23 mouse cellular contexts compared by ENCODE assay signal in the genomic region with DNA sequence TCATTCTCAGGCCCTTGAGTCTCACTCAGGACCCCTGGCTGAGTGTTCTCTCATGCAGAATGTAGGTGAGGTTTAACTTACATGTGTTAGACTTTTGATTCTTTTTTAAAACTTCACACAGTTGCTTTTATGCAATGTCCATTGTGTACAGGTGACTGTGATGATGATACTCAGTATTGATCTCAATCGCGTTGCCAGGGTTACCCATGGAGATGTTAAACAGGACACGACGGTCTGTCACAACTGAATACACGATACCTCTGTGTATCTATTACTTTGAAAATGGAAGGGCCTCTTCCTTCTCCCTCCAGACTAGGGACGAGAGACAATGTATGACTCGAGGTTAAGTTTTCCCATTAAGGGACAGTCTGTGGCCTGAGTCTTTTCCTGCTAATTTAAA.
DNase-seq lines count a peak whose midpoint lies in the region; ATAC-seq and TF ChIP-seq lines count a peak whose summit lies in the region.
"Had no signal": no experiment of that assay in that cellular context is flagged by ENCODE, and none has a peak within 500 bp of the region (broad histone marks: within the 10 kb centered on the region; RNA-seq: fewer than 3 reads in every experiment).

No protein-coding gene starts in this region.

- TF ChIP-seq CTCF in layer of hippocampus, adult 2 months (conservative IDR thresholded peaks at IDR 0.05) = no peak
- no peak for TF ChIP-seq CTCF in CH12.LX (conservative IDR thresholded peaks at IDR 0.05 in 1 of 2, IDR thresholded peaks at IDR 0.05 in 1 of 2; ENCODE audit: low read depth in 2 of 2, low read length in 2 of 2)

- in situ Hi-C loops in CH12.LX (cut with MboI; ENCODE audit: low pct_ligation_motif_present, low pct_unique_long_range_greater_than_20kb, low sequenced_read_pairs) = no loop called here

- no peaks in the 10 kb centered on the region for H3K27me3 ChIP-seq in hindbrain, embryonic 13.5 days
- no peaks in the 10 kb centered on the region for H3K27me3 ChIP-seq in hindbrain, embryonic 11.5 days (ENCODE audit: control insufficient read depth, insufficient read depth, low read length)
- H3K27me3 ChIP-seq in CH12.LX (replicated peaks) = no peaks in the 10 kb centered on the region
- H3K27me3 ChIP-seq: forebrain, embryonic 13.5 days; heart, embryonic 13.5 days; hindbrain, embryonic 12.5 days had no signal

- ATAC-seq in hindbrain, embryonic 13.5 days (ENCODE audit: low FRiP score) = 0 out of 2 replicates have a peak, but pooled peaks have one; percentile 17
- no peak for ATAC-seq in hindbrain, embryonic 11.5 days (ENCODE audit: low FRiP score)
- ATAC-seq: activated CD4-positive, CD25-positive, alpha-beta regulatory T cell, adult 4 months; CD4-positive, CD25-positive, alpha-beta regulatory T cell, adult 4 months; forebrain, embryonic 13.5 days; forebrain, embryonic 16.5 days; inflammation-experienced regulatory T-cells, adult 6 months; intestine, embryonic 16.5 days had no signal

- peaks cover 8% of the 10 kb centered on the region for H3K4me1 ChIP-seq in hindbrain, embryonic 13.5 days (replicated peaks)
- no peaks in the 10 kb centered on the region for H3K4me1 ChIP-seq in hindbrain, embryonic 11.5 days (replicated peaks; ENCODE audit: control insufficient read depth, insufficient read depth, low read length)
- peaks cover 9 to 43% of the 10 kb centered on the region in 2 experiments for H3K4me1 ChIP-seq in CH12.LX (ENCODE audit: control insufficient read depth in 1 of 2, insufficient read depth in 2 of 2)
- H3K4me1 ChIP-seq: forebrain, embryonic 10.5 days; forebrain, embryonic 13.5 days; heart, embryonic 10.5 days; heart, embryonic 13.5 days had no signal

- dilution Hi-C loops in CH12.LX (cut with MboI; ENCODE audit: extremely low pct_ligation_motif_present, extremely low pct_unique_long_range_greater_than_20kb, low sequenced_read_pairs) = no loop called here

- no peak overlapping the region for H3K27ac ChIP-seq in hindbrain, embryonic 13.5 days
- H3K27ac ChIP-seq in hindbrain, embryonic 11.5 days (ENCODE audit: low read depth, low read length) = no peak overlapping the region
- peak overlapping the region; percentile 47 for H3K27ac ChIP-seq in layer of hippocampus, adult 2 months
- H3K27ac ChIP-seq in CH12.LX (ENCODE audit: insufficient read depth, low read depth) = no peak overlapping the region
- H3K27ac ChIP-seq: forebrain, embryonic 10.5 days; forebrain, embryonic 13.5 days; heart, adult 2 months; heart, embryonic 10.5 days; heart, embryonic 13.5 days; hindbrain, embryonic 12.5 days had no signal

- no peak for TF ChIP-seq EP300 in CH12.LX (IDR thresholded peaks at IDR 0.05; ENCODE audit: low read length)

- WGBS in hindbrain, embryonic 13.5 days = 78% methylated on average over 7 of the region's 7 CpGs
- 80% methylated on average over 7 of the region's 7 CpGs for WGBS in hindbrain, embryonic 11.5 days

- H3K36me3 ChIP-seq in hindbrain, embryonic 13.5 days = no peaks in the 10 kb centered on the region
- no peaks in the 10 kb centered on the region for H3K36me3 ChIP-seq in hindbrain, embryonic 11.5 days (ENCODE audit: control insufficient read depth, insufficient read depth, low read length)
- peaks cover 0 to 13% of the 10 kb centered on the region in 2 experiments for H3K36me3 ChIP-seq in CH12.LX (replicated peaks in 1 of 2; ENCODE audit: control insufficient read depth in 1 of 2, insufficient read depth in 1 of 2, low read length in 1 of 2)
- H3K36me3 ChIP-seq: forebrain, embryonic 10.5 days; heart, embryonic 10.5 days; heart, embryonic 13.5 days; hindbrain, embryonic 12.5 days had no signal

- TF ChIP-seq POLR2A in CH12.LX (IDR thresholded peaks at IDR 0.05; ENCODE audit: low read depth, low read length) = no peak

- TF ChIP-seq RAD21 in CH12.LX (IDR thresholded peaks at IDR 0.05; ENCODE audit: low read depth, low read length) = no peak

- no peaks in the 10 kb centered on the region for H3K9me3 ChIP-seq in hindbrain, embryonic 13.5 days
- H3K9me3 ChIP-seq in hindbrain, embryonic 11.5 days (ENCODE audit: control insufficient read depth, low read length) = no peaks in the 10 kb centered on the region
- no peaks in the 10 kb centered on the region for H3K9me3 ChIP-seq in CH12.LX (replicated peaks; ENCODE audit: low read length)
- H3K9me3 ChIP-seq: forebrain, embryonic 10.5 days; forebrain, embryonic 13.5 days; heart, embryonic 10.5 days; heart, embryonic 13.5 days; hindbrain, embryonic 12.5 days had no signal

- no peak for DNase-seq in hindbrain, embryonic 11.5 days (ENCODE audit: low spot score)
- DNase-seq in layer of hippocampus, adult 2 months (ENCODE audit: low spot score in 2 of 2) = no peak
- DNase-seq in layer of hippocampus, adult 18-20 months (ENCODE audit: low spot score in 2 of 2) = no peak
- DNase-seq in CH12.LX (ENCODE audit: extremely low read depth) = peak; percentile 54
- DNase-seq in neural tube, embryonic 10.5 days (ENCODE audit: extremely low spot score, low spot score) = no peak
- DNase-seq: adrenal gland, adult 8-10 months; adrenal gland, postnatal 25 days; gastrocnemius, postnatal 10 days; gastrocnemius, postnatal 36 days; heart, adult 2 months; heart, postnatal 14 days; heart, postnatal 4 days had no signal

- peaks cover 22% of the 10 kb centered on the region for H3K79me2 ChIP-seq in CH12.LX (replicated peaks; ENCODE audit: control insufficient read depth, extremely low read depth, insufficient read depth, poor library complexity, severe bottlenecking)

- no peak overlapping the region for H3K4me3 ChIP-seq in hindbrain, embryonic 13.5 days
- H3K4me3 ChIP-seq in hindbrain, embryonic 11.5 days (ENCODE audit: low read depth, low read length) = no peak overlapping the region
- H3K4me3 ChIP-seq in layer of hippocampus, adult 2 months = no peak overlapping the region
- peak overlapping the region in 1 of 3 experiments; percentile 17 for H3K4me3 ChIP-seq in CH12.LX (replicated peaks in 1 of 3; ENCODE audit: low read depth in 2 of 3, low read length in 2 of 3, poor library complexity in 1 of 3)
- H3K4me3 ChIP-seq: forebrain, embryonic 10.5 days; forebrain, embryonic 13.5 days; heart, adult 2 months; heart, embryonic 10.5 days; heart, embryonic 13.5 days; hindbrain, embryonic 12.5 days had no signal

- no peak overlapping the region for H3K4me2 ChIP-seq in hindbrain, embryonic 13.5 days
- H3K4me2 ChIP-seq in hindbrain, embryonic 11.5 days (replicated peaks; ENCODE audit: low read depth, low read length) = no peak overlapping the region
- peak overlapping the region; percentile 70 for H3K4me2 ChIP-seq in CH12.LX (ENCODE audit: insufficient read depth, low read depth, poor library complexity, severe bottlenecking)
- H3K4me2 ChIP-seq: forebrain, embryonic 13.5 days; heart, embryonic 13.5 days; hindbrain, embryonic 12.5 days had no signal

- H3K9ac ChIP-seq in hindbrain, embryonic 13.5 days = no peak overlapping the region
- no peak overlapping the region for H3K9ac ChIP-seq in hindbrain, embryonic 11.5 days (ENCODE audit: low read depth, low read length)
- H3K9ac ChIP-seq in CH12.LX (ENCODE audit: insufficient read depth, low read depth) = no peak overlapping the region
- H3K9ac ChIP-seq: forebrain, embryonic 13.5 days; heart, embryonic 13.5 days; hindbrain, embryonic 12.5 days had no signal

TF ChIP-seq in CH12.LX, 34 proteins besides CTCF, POLR2A, EP300 and RAD21:
- TF ChIP-seq JUND (conservative IDR thresholded peaks at IDR 0.05; ENCODE audit: low read depth, low read length) = no peak
- TF ChIP-seq NELFE (IDR thresholded peaks at IDR 0.05; ENCODE audit: low read depth, low read length) = no peak
- no peak for TF ChIP-seq MAFK (IDR thresholded peaks at IDR 0.05; ENCODE audit: insufficient replicate concordance, low read length)
- no peak for TF ChIP-seq CHD2 (IDR thresholded peaks at IDR 0.05; ENCODE audit: low read length)
- TF ChIP-seq PAX5 (IDR thresholded peaks at IDR 0.05; ENCODE audit: low read length) = no peak
- no peak for TF ChIP-seq IRF4 (IDR thresholded peaks at IDR 0.05; ENCODE audit: low read depth, low read length)
- TF ChIP-seq TBP (conservative IDR thresholded peaks at IDR 0.05; ENCODE audit: low read depth, low read length) = no peak
- no peak for TF ChIP-seq BHLHE40 (IDR thresholded peaks at IDR 0.05; ENCODE audit: low read depth, low read length)
- no peak for TF ChIP-seq SMC3 (IDR thresholded peaks at IDR 0.05; ENCODE audit: low read depth, low read length)
- no peak for TF ChIP-seq MAX (IDR thresholded peaks at IDR 0.05; ENCODE audit: low read length)
- no peak for TF ChIP-seq ZC3H11A (IDR thresholded peaks at IDR 0.05; ENCODE audit: low read depth, low read length)
- TF ChIP-seq HCFC1 (IDR thresholded peaks at IDR 0.05; ENCODE audit: low read depth, low read length) = no peak
- no peak for TF ChIP-seq MAZ (IDR thresholded peaks at IDR 0.05; ENCODE audit: low read depth, low read length)
- TF ChIP-seq ELF1 (IDR thresholded peaks at IDR 0.05; ENCODE audit: low read depth, low read length) = no peak
- no peak for TF ChIP-seq MXI1 (IDR thresholded peaks at IDR 0.05; ENCODE audit: low read depth, low read length)
- TF ChIP-seq MEF2A (IDR thresholded peaks at IDR 0.05; ENCODE audit: borderline replicate concordance, low read depth, low read length) = no peak
- TF ChIP-seq USF2 (conservative IDR thresholded peaks at IDR 0.05; ENCODE audit: low read depth, low read length) = no peak
- no peak for TF ChIP-seq ZKSCAN1 (IDR thresholded peaks at IDR 0.05; ENCODE audit: borderline replicate concordance, low read depth, low read length)
- no peak for TF ChIP-seq KAT2A (IDR thresholded peaks at IDR 0.05; ENCODE audit: insufficient replicate concordance, low read length)
